Comparison of ENCODE assay signal across 8 mouse cellular contexts in genomic region chr5:124074845-124075307, GRCm38 (mm10). TPM values are rescaled to one million over a fixed set of nuclear protein-coding genes. Genes with fewer than 3 reads are reported as not detected.
DNase-seq lines count a peak whose midpoint lies in the region; ATAC-seq and TF ChIP-seq lines count a peak whose summit lies in the region.

No protein-coding gene starts in this region.

- no peak for TF ChIP-seq POLR2A in kidney, adult 2 months (IDR thresholded peaks at IDR 0.05; ENCODE audit: low read depth, low read length)

- no peaks in the 10 kb centered on the region for H3K36me3 ChIP-seq in kidney, adult 2 months (ENCODE audit: control insufficient read depth, insufficient read depth, low read length)
- H3K36me3 ChIP-seq in G1E (replicated peaks), result no peaks in the 10 kb centered on the region

- H3K9me3 ChIP-seq in G1E (replicated peaks), result no peaks in the 10 kb centered on the region

- H3K27me3 ChIP-seq in kidney, adult 2 months (replicated peaks; ENCODE audit: control insufficient read depth, insufficient read depth, low read length), result no peaks in the 10 kb centered on the region
- H3K27me3 ChIP-seq in G1E (ENCODE audit: insufficient read depth, low read length), result peaks cover 22% of the 10 kb centered on the region; the same call in 1 of the 2 replicates

- TF ChIP-seq CTCF in kidney, adult 2 months (conservative IDR thresholded peaks at IDR 0.05; ENCODE audit: insufficient read depth, insufficient read length, low read depth, low read length), result no peak
- no peak for TF ChIP-seq CTCF in G1E (IDR thresholded peaks at IDR 0.05; ENCODE audit: low read depth, low read length)

- WGBS in kidney, adult 2 months, result 56% methylated on average over 10 of the region's 10 CpGs

- no peaks in the 10 kb centered on the region for H3K4me1 ChIP-seq in kidney, adult 2 months (ENCODE audit: control insufficient read depth, insufficient read depth, low read length)
- H3K4me1 ChIP-seq in G1E (ENCODE audit: insufficient read depth, low read depth, low read length), result peaks cover 56% of the 10 kb centered on the region

- H3K4me3 ChIP-seq in kidney, adult 2 months (ENCODE audit: insufficient read depth, low read depth, low read length), result no peak overlapping the region
- H3K4me3 ChIP-seq in G1E (ENCODE audit: low read depth, low read length), result no peak overlapping the region; the same call in 1 of the 2 replicates

- DNase-seq in kidney, adult 2 months, result peak; percentile 33
- no peak for DNase-seq in kidney, adult 8-10 months
- no peak for DNase-seq in G1E (ENCODE audit: low spot score)
- DNase-seq in naive thymus-derived CD4-positive, alpha-beta T cell, adult 2 months (ENCODE audit: low read depth), result peak; percentile 87
- DNase-seq in right cerebral cortex, postnatal 4 days, result no peak
- no peak for DNase-seq in urinary bladder, postnatal 14 days (ENCODE audit: low spot score)
- DNase-seq in urinary bladder, postnatal 10 days (ENCODE audit: low spot score), result no peak

- no peak overlapping the region for H3K27ac ChIP-seq in kidney, adult 2 months (ENCODE audit: insufficient read depth, low read depth, low read length)

- peak; percentile 77 for ATAC-seq in G1E (ENCODE audit: extremely low read depth, insufficient number of reproducible peaks, low FRiP score, poor library complexity, severe bottlenecking)
- ATAC-seq in granulocyte monocyte progenitor cell, adult 5-6 weeks (replicated peaks; ENCODE audit: poor library complexity, severe bottlenecking), result peak; percentile 71

RNA-seq across cellular contexts. Expression of gene Abcb9, which starts 20.7 kb away (rescaled TPM):
- polyA plus RNA-seq in kidney, adult 2 months (2012; rRNA removed), result 8.1 and 8.5 TPM in 2 replicates
- total RNA-seq in G1E (2014; fragmentation: Nextera tagmentation) (0.75 TPM in 1 of 2 replicates, not detected in the other), G1E (2017) (0.60 and 1.0 TPM in 2 replicates)
- 0.62 and 0.66 TPM in 2 replicates for polyA plus RNA-seq in G1E (2012)
- total RNA-seq in granulocyte monocyte progenitor cell, adult 5-6 weeks (2014; fragmentation: Nextera tagmentation), result 0.71 and 0.96 TPM in 2 replicates
- total RNA-seq in granulocyte monocyte progenitor cell, adult 5-6 weeks (2017), result 0.73 and 2.7 TPM in 2 replicates

RNA-seq across cellular contexts. Expression of gene Ogfod2, which starts 37.2 kb away (rescaled TPM):
- 54.9 and 71.9 TPM in 2 replicates for polyA plus RNA-seq in kidney, adult 2 months (2012; rRNA removed)
- total RNA-seq in G1E (2014; fragmentation: Nextera tagmentation) (7.2 and 28.1 TPM in 2 replicates), G1E (2017) (14.9 and 15.4 TPM in 2 replicates)
- polyA plus RNA-seq in G1E (2012), result 60.2 and 73.8 TPM in 2 replicates
- 8.9 and 12.1 TPM in 2 replicates for total RNA-seq in granulocyte monocyte progenitor cell, adult 5-6 weeks (2014; fragmentation: Nextera tagmentation)
- 14.9 and 18.6 TPM in 2 replicates for total RNA-seq in granulocyte monocyte progenitor cell, adult 5-6 weeks (2017)

RNA-seq across cellular contexts. Expression of gene Arl6ip4, which starts 41.0 kb away (rescaled TPM):
- polyA plus RNA-seq in kidney, adult 2 months (2012; rRNA removed), result 28.9 and 31.5 TPM in 2 replicates
- total RNA-seq in G1E (2014; fragmentation: Nextera tagmentation), result 27.3 and 31.4 TPM in 2 replicates
- total RNA-seq in G1E (2017), result 65.6 and 75.7 TPM in 2 replicates
- 75.4 and 76.9 TPM in 2 replicates for polyA plus RNA-seq in G1E (2012)
- 65.3 and 89.4 TPM in 2 replicates for total RNA-seq in granulocyte monocyte progenitor cell, adult 5-6 weeks (2014; fragmentation: Nextera tagmentation)
- 89.7 and 99.8 TPM in 2 replicates for total RNA-seq in granulocyte monocyte progenitor cell, adult 5-6 weeks (2017)

RNA-seq across cellular contexts. Expression of gene Vps37b, which starts 42.8 kb away (rescaled TPM):
- 22.6 and 24.1 TPM in 2 replicates for polyA plus RNA-seq in kidney, adult 2 months (2012; rRNA removed)
- total RNA-seq in G1E (2014; fragmentation: Nextera tagmentation), result 55.7 and 64.1 TPM in 2 replicates
- total RNA-seq in G1E (2017), result 26.2 and 27.5 TPM in 2 replicates
- polyA plus RNA-seq in G1E (2012), result 135 and 192 TPM in 2 replicates
- total RNA-seq in granulocyte monocyte progenitor cell, adult 5-6 weeks (2014; fragmentation: Nextera tagmentation), result 7.6 and 11.1 TPM in 2 replicates
- 9.5 and 11.6 TPM in 2 replicates for total RNA-seq in granulocyte monocyte progenitor cell, adult 5-6 weeks (2017)

Comparison
In these comparisons a context has a peak if more than half of its experiments do, and no peak if none do; other contexts are left out.
1. DNase-seq: peak in kidney, adult 2 months (single experiment) and naive thymus-derived CD4-positive, alpha-beta T cell, adult 2 months (single experiment); none in kidney, adult 8-10 months (0 of 2), G1E (single experiment), right cerebral cortex, postnatal 4 days (single experiment), urinary bladder, postnatal 14 days (single experiment) and urinary bladder, postnatal 10 days (single experiment).